Mouse (Mus musculus): ENCODE results near the gene Rchy1. TPM values are rescaled to one million over a fixed set of nuclear protein-coding genes. Genes with fewer than 3 reads are reported as not detected.
A peak's percentile ranks its signal among the peaks of the same experiment; 100 is the strongest.

The Rchy1 gene
- total RNA-seq (2021): 10 to 100 TPM; 49.0 to 52.9 TPM
- long read RNA-seq, experiment 1, transcript Rchy1-201 (9 exons, 1,967 nt): major isoform, 19 of 28 reads
- long read RNA-seq, experiment 1, partial matches to known transcripts: 1 of 28 reads
- long read RNA-seq, experiment 1, other reads (novel, unspliced or antisense): 7 of 28 reads
- long read RNA-seq, experiment 2, transcript Rchy1-201 (9 exons, 1,967 nt): major isoform, 30 of 45 reads
- long read RNA-seq, experiment 2, partial matches to known transcripts: 9 of 45 reads
- long read RNA-seq, experiment 2, other reads (novel, unspliced or antisense): 2 of 45 reads

DNA sequence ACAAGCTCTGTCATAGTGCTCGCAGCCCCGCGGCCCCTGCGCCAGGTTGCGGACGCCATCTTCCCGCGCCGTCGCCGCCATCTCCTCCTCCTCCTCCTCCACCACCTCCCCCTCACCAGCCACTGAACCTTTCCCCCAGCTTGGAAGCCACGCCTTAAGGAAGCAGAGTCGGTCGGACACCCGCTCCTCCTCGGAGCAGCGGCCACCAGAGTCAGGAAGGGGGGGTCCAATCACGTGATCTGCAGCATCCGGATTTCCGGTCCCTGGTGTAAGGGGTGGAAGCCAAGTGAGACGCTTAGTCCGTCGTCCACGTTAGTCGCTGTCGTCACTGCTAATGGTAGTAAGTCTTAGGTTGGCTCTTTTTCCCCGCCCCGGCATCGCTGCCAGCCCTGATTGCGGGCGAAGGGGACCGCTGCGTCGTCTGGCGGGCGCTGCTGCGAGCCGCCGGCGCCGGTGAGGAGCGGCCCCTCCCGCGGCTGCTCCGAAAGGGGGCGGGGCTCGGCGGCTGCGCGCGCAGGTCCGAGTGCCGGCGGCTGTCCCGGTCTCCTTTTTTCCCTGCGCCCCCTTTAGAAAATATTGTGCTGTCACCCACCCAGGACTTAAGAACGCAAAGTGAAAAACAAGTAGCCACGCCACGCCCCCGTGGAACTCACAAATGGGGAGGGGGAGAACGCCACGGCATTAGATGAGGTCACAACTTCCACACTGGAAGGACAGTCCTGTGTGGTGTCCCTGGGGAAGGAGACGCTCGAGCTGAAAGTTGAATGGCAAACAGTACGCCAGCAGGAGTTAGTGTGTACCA lies at the start of gene Rchy1:
TSS of gene Rchy1 (minus strand) at position 430 of the 802 bp plus-strand sequence.
- DNase-seq (ENCODE audit: low spot score in 2 of 2): peak; percentile 89 to 92

DNA sequence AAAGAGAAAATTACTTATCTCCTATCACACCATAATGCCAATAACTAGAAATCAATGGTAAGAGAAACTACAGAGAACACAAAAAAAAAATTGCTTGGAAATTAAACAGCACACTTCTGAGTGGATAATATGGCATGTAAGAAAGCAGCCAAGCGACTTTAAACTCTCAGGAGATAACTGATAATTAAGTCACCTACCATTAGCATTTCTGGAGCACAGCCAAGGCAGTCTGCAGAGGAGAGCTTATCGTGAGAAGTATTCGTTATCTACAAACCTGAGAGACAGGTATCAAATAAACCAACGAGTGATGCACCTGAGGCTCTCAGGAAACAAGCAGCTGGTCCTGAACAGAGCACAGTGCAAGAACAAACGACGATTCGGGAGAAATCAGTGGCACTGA lies 48.9 kb upstream of the Rchy1 start:
- DNase-seq (ENCODE audit: low spot score in 2 of 2): no peak

DNA sequence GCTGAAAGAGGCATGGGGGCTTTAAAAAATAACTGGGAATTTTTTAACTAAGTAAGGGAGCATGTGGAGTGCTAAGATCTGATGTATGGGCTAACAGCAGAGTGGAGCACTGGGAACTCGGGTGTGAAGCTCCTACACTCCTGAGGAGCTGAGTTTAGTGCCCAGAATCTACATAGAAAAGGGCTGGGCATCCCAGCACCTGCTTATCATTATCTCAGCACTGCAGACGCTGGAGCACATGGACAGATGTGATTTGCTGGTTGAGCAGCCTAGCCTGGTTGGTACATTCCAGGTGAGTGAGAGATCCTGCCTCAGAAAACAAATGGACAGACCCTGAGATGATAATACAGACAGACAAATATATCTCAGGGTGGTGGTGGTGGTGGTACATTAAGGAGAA lies 47.0 kb upstream of the Rchy1 start:
- no peak for DNase-seq (ENCODE audit: low spot score in 2 of 2)

DNA sequence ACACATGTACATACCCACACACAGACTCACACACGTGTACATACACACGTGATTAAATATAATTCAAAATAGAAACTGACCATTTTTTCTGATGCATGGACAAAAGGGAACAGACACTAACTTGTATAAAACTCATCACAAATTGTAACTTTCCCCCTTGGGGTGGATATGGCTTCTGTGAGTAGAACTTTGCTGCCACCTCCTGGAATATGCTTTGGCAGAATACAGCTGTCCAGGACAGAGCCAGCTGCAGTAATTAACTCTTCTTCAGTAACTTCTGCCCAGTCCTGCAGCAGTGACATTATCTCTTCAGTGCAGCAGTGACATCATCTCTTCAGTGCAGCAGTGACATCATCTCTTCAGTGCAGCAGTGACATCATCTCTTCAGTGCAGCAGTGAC lies 40.1 kb upstream of the Rchy1 start:
- peak in 1 of 2 experiments; percentile 12 for DNase-seq (ENCODE audit: low spot score in 2 of 2)

DNA sequence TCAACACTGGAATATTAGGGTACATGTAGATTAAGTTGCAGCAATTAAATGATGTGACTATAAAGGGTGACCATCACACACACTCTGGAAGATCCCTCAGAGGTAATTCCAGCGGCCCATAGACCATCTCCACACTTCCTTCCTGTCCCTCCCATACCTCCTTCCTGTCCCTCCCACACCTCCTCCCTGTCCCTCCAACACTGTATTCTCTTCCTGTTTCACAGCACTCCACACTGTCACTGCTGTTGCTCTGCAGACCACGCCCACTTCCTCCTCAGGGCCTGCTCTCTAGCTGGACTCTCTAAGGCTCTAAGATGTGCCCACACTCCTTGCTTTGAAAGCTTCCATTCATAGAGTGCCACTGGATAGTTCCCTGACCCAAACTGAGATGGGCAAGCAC lies 37.9 kb upstream of the Rchy1 start:
- no peak for DNase-seq (ENCODE audit: low spot score in 2 of 2)

DNA sequence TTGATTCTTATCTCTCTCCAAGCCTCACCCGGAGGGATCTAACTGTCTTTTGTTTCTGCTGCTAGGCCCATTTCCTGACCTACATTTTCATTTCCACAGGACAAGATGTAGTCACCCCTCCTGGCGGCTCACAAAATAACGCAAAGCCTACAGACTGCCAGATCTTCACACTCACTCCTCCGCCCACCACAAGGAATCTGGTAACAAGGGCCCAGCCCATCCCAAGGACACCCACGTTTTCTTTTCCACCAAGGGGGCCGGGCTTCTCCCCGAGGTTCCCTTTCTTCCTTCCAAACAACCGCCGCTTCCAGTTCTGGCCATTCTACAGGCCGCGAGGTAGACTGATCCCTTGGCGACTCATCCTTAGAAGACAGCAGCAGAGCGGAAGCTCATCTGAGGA lies 31.7 kb upstream of the Rchy1 start:
- peak; percentile 9 to 13 for DNase-seq (ENCODE audit: low spot score in 2 of 2)

DNA sequence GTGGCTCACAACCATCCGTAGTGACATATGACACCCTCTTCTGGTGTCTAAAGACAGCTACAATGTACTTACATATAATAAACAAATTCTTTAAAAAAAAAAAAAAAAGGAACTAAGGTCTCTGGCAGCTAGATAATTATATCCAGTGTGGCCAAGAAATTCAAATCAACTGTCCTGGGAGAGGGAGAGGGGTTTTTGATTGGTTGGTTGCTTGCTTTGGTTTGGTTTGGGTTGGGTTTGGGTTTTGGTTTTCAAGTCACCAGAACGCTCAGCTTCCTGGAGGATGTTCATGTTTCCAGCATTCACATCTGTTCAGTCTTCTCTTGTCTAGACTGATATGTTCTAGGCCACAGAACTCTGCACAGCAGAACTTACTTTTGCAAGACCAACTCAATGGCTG lies 30.2 kb upstream of the Rchy1 start:
- DNase-seq (ENCODE audit: low spot score in 2 of 2): no peak

DNA sequence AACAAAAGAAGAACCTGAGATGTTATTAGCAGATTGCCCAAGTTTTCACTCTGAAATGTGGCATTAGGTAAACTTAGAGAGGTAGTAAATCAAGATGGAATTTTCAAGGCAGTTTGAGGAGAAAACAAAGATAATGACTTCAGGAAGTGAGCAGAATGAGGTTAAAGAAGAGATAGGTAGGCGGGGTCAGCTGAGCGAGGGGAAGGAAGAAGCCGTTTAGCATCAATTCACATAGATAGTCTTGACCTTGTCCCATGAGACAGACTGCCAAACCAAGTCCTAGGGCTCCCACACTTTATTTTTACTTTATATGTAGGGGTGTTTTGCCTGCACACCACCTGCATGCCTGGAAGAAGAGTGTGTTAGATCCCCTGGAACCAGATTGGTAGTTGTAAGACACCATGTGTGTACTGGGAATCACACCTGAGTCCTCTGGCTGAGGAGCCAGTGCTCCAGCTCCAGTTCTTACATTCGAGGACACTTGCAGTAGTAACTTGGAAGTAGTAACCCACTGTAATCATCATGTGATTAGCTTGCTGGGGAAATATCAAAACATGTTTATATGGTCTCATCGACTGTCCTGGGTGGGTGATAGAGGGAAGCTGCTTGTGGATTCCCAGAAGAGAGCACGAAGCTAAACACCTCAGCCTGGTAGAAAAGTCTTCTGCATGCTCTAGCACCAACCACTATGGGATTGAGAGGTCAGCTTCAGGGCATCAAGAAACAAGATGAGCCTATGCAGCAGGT lies 28.5 kb upstream of the Rchy1 start:
- no peak for DNase-seq (ENCODE audit: low spot score in 2 of 2)

DNA sequence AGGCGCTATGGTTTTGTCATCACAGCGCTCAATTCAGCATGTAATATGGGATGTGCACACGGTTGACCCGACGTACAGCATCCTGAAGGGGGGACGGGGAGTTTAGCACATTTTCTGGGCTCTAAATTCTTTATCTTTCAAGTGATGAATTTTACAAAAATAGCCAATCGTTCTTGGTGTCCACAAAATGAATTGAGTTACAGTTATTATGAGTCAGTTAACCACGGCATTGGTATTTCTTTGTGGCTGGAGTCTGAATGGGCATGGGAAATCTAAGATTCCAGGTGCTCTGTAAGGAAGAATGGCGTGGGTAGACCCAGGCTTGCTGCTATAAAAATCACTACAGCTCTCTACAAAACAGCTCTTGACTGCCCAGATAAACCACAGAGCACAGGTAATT lies 26.4 kb upstream of the Rchy1 start:
- no peak for DNase-seq (ENCODE audit: low spot score in 2 of 2)

DNA sequence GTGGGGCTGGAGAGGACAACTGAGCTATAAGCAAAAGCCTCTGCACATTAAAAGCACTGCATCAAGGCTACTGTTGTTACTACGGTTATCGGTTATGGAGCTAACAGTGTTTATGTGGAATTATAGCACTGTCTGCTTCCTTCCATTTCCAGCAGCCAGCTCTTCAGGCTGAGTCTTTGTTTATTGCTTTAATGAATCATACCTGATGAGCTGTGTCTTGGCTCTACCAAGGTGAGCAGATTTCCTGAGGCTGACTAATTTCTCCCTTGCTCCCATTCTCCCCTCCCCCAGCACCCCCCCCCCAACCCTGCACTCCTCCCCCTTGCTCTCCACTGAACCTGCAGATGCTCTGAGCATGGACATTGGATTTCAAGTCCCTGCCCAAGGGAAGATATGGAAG lies 24.9 kb upstream of the Rchy1 start:
- DNase-seq (ENCODE audit: low spot score in 2 of 2): no peak

DNA sequence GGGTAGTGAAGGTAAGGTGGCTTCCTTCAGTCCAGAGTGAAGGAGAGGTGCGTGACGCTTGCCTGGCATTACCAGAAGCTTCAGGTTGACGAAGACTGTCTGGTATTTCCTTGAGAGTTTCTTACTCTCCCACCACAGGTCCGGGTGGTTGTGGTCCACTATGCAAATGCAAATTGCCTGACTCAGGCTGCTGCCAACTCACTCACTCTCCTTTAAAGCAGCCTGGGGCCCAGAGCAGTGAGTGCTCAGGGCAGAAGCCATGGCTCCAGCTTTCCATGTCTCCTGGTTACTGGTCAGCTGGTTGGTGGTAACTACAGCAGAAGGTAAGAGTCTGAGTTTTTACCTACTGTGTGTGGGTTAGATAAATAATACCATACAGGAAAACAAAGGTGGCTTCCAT lies 24.4 kb upstream of the Rchy1 start, which contains the start of gene Odaph:
TSS of gene Odaph (plus strand) at position 240 of the 400 bp plus-strand sequence.
- DNase-seq (ENCODE audit: low spot score in 2 of 2): no peak

DNA sequence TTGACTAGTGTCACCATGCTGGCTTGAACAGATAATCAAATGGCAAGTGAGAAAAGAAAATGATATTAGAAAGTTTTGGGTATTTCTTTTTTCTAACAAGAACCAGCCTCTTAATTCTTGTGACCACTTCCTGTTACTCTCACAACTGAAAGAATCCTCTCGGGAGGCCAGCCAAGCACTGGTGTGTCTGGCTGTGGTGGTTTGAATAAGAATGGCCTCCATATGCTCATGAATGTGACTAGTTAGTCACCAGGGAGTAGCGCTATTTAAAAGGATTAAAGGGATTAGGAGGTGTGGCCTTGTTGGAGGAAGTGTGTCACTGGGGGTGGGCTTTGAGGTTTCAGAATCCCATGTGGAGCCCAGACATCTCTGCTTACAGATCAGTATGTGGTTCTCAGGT lies 22.9 kb upstream of the Rchy1 start:
- no peak for DNase-seq (ENCODE audit: low spot score in 2 of 2)

DNA sequence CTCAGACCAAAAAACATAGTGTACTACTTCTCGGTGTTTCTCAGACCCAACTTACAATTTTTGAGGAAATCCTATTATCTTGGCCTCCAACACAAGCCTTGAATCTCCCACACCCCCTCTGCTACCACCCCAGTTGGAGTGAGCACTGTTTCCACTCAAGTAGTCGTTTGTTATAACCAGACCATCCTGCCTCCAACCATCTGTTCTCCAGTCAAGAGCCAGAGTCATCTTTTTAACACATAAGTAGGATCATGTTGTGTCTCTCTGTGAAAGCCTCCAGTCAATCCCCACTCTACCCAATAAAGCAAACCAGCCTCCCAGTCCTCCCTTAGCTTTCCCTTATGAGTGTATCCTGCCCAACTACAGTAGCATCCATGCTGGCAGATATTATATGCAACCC lies 20.6 kb upstream of the Rchy1 start:
- DNase-seq (ENCODE audit: low spot score in 2 of 2): no peak

DNA sequence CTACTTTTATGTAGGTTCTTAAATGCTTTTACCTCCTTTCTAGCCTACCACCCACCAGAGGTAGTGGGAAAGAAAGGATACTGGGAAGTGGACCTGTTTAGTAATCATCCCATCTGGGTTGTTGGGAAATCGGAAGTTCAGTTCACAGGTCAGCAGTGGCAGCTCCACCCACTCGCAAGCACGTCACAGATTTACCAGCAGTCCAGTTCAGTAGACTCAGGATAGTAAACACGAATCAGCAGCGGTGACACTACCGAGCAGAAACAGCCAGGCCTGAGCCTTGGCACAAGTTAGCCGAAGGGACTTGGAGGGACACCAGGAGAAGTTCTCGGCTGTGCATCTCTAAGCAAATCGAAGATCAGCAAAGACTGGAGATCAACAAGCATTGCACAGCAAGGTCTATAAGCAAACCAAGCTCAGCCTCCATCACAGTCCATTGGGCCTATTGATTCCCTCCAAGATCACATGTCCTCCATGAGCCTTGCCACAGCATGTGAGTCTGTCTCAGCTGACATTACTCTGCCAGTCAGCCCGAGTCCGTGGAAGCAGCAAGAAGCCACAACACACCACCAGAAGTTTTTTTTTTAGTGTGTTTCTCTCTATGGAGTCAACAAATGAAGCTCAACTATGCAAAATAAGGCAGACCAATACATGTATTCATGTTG lies 18.4 kb upstream of the Rchy1 start:
- DNase-seq (ENCODE audit: low spot score in 2 of 2): no peak

DNA sequence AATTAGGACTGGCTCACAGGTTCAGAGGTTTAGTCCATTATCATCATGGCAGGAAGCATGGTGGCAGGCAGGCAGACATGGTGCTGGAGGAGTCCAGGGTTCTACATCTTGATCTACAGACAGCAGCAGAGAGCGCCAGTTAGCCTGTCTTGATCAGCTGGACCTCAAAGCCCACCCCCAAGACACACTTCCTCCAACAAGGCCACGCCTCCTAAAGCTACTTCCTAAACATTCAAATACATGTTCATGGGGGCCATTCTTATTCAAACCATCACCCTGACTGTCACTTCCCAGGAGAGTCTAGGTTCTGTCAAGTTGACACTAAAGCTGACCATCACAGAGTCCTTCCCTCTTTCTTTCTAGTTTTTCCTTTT lies 14.5 kb upstream of the Rchy1 start:
- no peak for DNase-seq (ENCODE audit: low spot score in 2 of 2)

DNA sequence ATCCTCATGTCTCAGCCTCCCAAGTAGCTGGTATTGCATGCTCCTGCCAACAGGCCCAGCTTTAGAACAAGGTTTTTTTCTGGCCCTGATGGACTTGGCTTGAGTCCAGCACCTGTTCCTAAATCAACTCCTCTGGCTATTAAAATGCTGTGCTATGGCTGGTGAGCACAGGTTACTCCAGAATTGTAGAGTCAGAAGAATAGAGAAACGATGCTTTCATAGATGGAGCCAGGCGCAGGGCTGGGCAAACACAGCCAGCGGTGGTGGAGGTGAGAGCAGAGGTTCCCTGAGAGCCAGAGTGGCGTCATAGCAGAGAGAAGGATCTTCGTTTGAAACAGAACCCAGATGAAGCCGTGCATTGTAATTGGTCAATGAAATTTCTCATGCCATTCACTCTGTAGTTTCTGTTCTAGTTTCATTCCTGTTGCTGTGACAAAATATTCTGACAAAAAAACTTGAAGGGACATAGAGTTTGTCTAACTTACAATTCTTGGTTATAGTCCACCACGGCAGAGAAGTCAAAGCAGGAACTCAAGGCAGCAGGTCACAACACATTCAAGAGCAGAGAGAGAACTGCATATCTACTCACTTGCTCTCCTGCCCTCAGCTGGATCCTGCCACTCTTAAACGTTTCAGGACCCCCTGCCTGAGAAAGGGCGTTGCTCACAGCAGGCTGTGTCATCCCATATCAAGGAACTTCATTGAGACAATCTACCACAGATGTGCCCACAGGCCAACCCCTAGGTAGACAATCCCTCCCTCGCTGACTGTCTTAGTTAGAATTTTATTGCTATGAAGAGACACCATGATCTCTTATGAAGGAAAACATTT lies 13.9 kb upstream of the Rchy1 start:
- DNase-seq (ENCODE audit: low spot score in 2 of 2): no peak

DNA sequence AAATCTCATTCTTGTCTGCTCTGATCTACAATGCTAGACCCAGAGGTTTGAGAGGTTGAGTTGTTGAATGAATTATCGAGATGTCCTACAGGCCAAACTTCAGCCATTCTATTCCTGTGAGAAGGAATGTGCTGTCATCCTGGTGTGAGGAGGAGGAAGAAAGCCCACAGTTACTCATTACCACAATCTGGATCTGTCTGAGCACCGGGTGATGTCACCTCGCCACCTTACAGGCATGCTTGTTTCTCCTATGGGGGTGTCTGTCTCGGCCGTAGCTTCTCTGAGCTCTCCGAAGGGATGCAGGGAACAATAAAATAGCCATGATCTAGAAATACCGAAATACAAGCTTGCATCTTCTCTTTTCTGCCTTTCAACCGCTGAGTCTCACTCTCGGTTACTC lies 12.9 kb upstream of the Rchy1 start:
- no peak for DNase-seq (ENCODE audit: low spot score in 2 of 2)

DNA sequence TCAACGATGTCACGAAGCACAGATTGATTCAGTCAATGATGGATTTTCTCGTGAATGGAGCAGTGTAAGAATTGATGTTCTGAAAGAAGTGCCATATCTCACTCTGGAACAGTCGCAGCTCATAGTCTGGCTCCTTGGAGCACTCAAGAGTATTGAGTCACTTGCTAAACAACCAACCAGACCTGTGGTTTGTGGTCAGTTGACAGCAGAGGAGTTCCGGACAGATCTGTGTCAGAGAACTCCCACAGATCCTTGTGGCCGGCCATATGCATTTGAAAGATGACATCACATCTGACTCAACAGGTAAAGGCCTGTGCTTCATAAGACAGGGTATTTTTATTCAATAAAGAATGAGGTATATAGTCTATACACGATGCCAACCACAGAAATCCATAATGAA lies 11.1 kb upstream of the Rchy1 start:
- no peak for DNase-seq (ENCODE audit: low spot score in 2 of 2)

DNA sequence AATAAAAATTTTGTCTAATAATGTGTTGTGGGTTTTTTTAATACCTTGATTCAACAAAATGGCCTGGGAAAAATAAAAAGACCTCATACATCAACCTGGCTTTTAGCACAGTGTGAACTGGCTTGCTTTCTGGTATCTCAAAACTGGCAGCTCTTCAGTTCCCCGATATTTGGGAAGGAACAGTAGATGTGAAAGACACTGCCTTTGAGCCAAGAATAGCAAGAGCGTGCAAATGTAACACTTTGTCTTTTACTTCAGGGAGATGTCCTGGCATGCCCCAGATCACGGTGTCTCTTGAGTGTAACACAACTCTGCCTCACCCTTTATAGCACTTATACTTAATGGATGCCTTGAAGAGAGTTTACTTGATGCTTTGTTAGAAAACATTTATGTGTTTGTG lies 9.2 kb upstream of the Rchy1 start:
- DNase-seq (ENCODE audit: low spot score in 2 of 2): no peak

DNA sequence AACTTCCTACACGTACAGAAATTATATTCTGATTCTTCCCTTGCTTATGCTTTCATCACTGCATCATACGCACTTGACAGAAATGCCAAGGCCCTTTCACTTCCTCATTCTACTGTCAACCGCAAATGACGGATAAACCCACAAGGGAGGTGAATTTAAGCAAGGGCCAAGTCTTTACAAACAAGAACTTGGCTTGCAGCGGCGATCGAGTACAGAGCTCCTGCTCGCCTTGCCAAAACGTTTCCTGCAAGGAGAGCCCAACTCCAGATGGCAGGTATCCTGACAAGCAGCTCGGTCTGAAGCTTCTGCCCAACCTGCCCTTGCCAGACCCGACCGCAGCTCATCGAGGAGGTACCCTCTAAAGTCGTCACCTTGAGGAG lies 619 bp downstream of the Rchy1 start:
- peak in 1 of 2 experiments; percentile 62 for DNase-seq (ENCODE audit: low spot score in 2 of 2)

DNA sequence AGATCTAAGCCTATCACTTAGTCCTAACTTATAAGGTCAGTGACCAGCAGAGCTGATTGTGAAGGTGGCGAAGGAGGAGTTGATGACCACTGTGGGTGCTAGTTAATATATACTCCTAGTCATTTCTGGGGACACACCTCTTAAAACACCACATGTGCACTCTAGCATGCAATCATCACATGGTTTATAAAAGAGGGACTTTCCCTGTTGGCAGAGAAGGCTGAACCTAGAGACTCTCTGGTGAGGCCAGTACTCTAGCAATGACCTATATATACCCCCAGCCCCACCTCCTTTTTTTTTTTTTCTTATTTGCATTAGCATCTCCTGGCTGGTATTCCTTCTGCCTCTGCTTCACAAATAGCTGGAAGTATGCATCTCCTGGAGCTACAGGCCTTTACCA lies 1.5 kb downstream of the Rchy1 start:
- DNase-seq (ENCODE audit: low spot score in 2 of 2): no peak

Data from layer of hippocampus, postnatal 14 days (tissue).